Mouse (Mus musculus): ENCODE results near the gene Mybphl. TPM values are rescaled to one million over a fixed set of nuclear protein-coding genes. Genes with fewer than 3 reads are reported as not detected.

Gene Mybphl
- polyA plus RNA-seq, 1 experiment from 2014 or later, result not detected

DNA sequence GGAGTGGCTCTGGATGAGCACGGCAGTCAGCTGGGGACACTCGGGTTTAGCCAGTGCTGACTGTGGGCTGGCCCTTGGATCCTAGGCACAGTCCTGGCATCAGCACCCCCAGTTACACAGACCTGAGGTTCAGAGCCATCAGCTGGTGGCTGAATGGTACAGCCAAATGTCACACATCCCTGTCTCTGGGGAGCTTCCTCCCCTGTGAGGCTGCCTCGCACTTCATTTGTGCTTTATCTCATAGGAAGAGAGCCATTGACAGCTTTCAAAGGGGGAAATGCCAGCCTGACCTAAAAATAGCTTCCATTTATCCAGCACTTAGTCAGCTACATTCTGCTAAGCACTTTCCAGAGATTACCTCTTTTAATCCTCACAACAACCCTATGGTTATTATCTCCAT lies 1.1 kb upstream of the Mybphl start:
- H3K36me3 ChIP-seq (ENCODE audit: insufficient read depth, low read length), result no peaks in the 10 kb centered on the region
- DNase-seq (ENCODE audit: low spot score) (no peak), ATAC-seq (replicated peaks; ENCODE audit: low FRiP score, low read depth) (no peak)
- no peak overlapping the region for H3K9ac ChIP-seq (ENCODE audit: low read depth, low read length)
- no peak overlapping the region for H3K4me3 ChIP-seq (replicated peaks; ENCODE audit: low read depth, low read length)
- TF ChIP-seq CTCF (IDR thresholded peaks at IDR 0.05; ENCODE audit: low read depth), result no peak
- no peaks in the 10 kb centered on the region for H3K9me3 ChIP-seq (replicated peaks; ENCODE audit: low read length)
- no peak overlapping the region for H3K4me2 ChIP-seq (ENCODE audit: low read length)
- no peaks in the 10 kb centered on the region for H3K27me3 ChIP-seq (ENCODE audit: insufficient read depth, low read length)
- 0 out of 2 replicates have a peak, but pooled peaks cover 7% of the 10 kb centered on the region for H3K4me1 ChIP-seq (replicated peaks; ENCODE audit: insufficient read depth, low read length)
- no peak overlapping the region for H3K27ac ChIP-seq
- 77% methylated on average over 3 of the region's 3 CpGs for WGBS

DNA sequence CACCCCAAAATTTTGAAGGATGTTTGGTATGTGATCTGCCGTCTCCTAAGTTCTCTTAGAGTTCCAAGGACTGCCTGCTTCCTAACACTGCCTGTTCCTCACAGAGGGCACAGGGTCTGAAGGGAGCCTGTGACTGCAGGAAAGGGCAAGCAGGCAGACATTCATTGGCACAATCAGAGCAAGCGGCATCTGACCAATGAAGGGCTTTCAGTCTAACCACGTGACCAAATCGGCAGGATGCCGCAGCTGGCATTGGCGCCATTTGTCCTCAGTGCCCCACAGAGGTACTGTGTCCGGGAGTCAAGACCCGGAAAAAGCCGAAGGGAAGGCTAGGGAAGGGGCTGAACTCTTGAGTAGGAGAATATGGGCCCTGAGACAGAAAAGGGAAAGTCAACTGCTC lies 2.5 kb downstream of the Mybphl start:
- no peaks in the 10 kb centered on the region for H3K27me3 ChIP-seq (ENCODE audit: insufficient read depth, low read length)
- no peak overlapping the region for H3K27ac ChIP-seq
- no peaks in the 10 kb centered on the region for H3K9me3 ChIP-seq (replicated peaks; ENCODE audit: low read length)
- 60% methylated on average over 9 of the region's 9 CpGs for WGBS
- no peak overlapping the region for H3K9ac ChIP-seq (ENCODE audit: low read depth, low read length)
- no peak for TF ChIP-seq CTCF (IDR thresholded peaks at IDR 0.05; ENCODE audit: low read depth)
- no peak overlapping the region for H3K4me3 ChIP-seq (replicated peaks; ENCODE audit: low read depth, low read length)
- H3K36me3 ChIP-seq (ENCODE audit: insufficient read depth, low read length), result no peaks in the 10 kb centered on the region
- ATAC-seq (replicated peaks; ENCODE audit: low FRiP score, low read depth) (no peak), DNase-seq (ENCODE audit: low spot score) (no peak)
- 0 out of 2 replicates have a peak, but pooled peaks cover 3% of the 10 kb centered on the region for H3K4me1 ChIP-seq (replicated peaks; ENCODE audit: insufficient read depth, low read length)
- no peak overlapping the region for H3K4me2 ChIP-seq (ENCODE audit: low read length)

DNA sequence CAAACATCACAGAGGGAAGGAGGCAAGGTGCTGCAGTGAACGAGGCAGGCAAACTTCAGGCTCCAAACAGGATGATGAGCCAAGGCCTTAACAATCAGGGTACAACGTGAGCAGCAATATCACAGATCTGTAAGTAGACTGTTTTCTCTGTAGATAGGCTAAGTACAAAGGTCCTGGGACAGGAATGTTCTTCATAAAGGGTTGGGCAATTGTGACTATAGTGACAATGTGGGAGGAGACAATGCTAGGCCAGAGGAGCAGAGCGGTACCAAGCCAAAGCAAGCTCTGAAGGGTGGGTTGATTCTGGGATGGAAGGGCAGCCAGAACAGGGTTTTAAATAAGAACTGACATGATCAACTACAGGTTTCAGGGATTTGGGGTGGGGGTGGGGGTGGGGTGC lies 3.1 kb downstream of the Mybphl start:
- ATAC-seq (replicated peaks; ENCODE audit: low FRiP score, low read depth), result no peak
- Histone ChIP-seq H3K27me3 (ENCODE audit: insufficient read depth, low read length) (no peaks in the 10 kb centered on the region), H3K4me3 (replicated peaks; ENCODE audit: low read depth, low read length) (no peak overlapping the region), H3K9ac (ENCODE audit: low read depth, low read length) (no peak overlapping the region), H3K9me3 (replicated peaks; ENCODE audit: low read length) (no peaks in the 10 kb centered on the region), H3K27ac (no peak overlapping the region), H3K36me3 (ENCODE audit: insufficient read depth, low read length) (no peaks in the 10 kb centered on the region), H3K4me2 (ENCODE audit: low read length) (no peak overlapping the region), H3K4me1 (replicated peaks; ENCODE audit: insufficient read depth, low read length) (0 out of 2 replicates have a peak, but pooled peaks cover 3% of the 10 kb centered on the region)
- no peak for DNase-seq (ENCODE audit: low spot score)
- TF ChIP-seq CTCF (IDR thresholded peaks at IDR 0.05; ENCODE audit: low read depth), result no peak
- 73% methylated on average over 3 of the region's 3 CpGs for WGBS

DNA sequence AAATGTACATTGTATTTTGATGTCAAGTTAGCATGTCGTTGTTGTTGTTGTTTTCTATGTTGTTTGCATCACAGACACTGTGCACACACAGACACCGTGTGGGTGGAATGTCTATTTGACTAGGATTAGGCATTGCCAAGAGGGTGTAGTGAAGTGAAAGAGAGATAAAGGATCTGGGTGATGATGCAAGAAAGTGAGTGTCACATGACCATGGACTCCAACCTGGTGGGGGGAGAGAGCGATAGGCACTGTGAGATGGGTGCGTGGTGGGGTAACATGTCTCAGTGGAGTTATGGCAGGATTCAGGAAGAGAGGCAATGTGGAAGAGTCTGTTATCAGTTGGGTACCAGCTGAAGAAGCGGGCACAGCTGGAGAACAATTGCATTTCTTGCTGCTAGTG lies 4.0 kb downstream of the Mybphl start:
- DNase-seq (ENCODE audit: low spot score), result no peak

DNA sequence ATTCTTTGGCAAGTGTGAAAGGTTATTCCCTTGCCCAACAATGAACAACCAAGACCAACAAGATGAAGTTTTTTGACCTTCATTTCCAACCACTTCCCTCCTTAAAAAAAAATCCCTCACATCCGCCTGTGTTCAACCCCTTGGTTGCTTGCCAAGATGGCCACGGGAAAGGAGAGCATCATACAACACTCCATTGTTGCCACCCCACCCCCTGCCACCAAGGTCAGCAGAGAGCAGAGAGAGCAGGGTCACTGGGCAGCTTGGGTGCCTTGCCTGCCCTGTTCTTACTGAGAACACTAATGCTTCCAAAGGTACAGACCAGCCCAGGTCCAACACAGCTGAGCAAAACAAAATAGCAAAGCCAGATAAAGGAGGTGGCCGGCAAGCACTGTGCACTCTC lies 7.6 kb downstream of the Mybphl start:
- Histone ChIP-seq H3K36me3 (ENCODE audit: insufficient read depth, low read length) (no peaks in the 10 kb centered on the region), H3K27me3 (ENCODE audit: insufficient read depth, low read length) (no peaks in the 10 kb centered on the region), H3K4me1 (replicated peaks; ENCODE audit: insufficient read depth, low read length) (no peaks in the 10 kb centered on the region), H3K27ac (no peak overlapping the region), H3K9ac (ENCODE audit: low read depth, low read length) (no peak overlapping the region), H3K9me3 (replicated peaks; ENCODE audit: low read length) (no peaks in the 10 kb centered on the region), H3K4me2 (ENCODE audit: low read length) (no peak overlapping the region), H3K4me3 (replicated peaks; ENCODE audit: low read depth, low read length) (no peak overlapping the region)
- TF ChIP-seq CTCF (IDR thresholded peaks at IDR 0.05; ENCODE audit: low read depth), result no peak
- DNase-seq (ENCODE audit: low spot score), result no peak
- ATAC-seq (replicated peaks; ENCODE audit: low FRiP score, low read depth), result no peak
- 43% methylated on average over 3 of the region's 3 CpGs for WGBS

More for the DNA sequence above, 4.0 kb downstream of the Mybphl start:
- 80% methylated on average over 5 of the region's 5 CpGs for WGBS
- no peak for ATAC-seq (replicated peaks; ENCODE audit: low FRiP score, low read depth)
- no peaks in the 10 kb centered on the region for H3K36me3 ChIP-seq (ENCODE audit: insufficient read depth, low read length)
- H3K9ac ChIP-seq (ENCODE audit: low read depth, low read length), result no peak overlapping the region
- no peak for TF ChIP-seq CTCF (IDR thresholded peaks at IDR 0.05; ENCODE audit: low read depth)
- H3K27ac ChIP-seq, result no peak overlapping the region
- H3K4me1 ChIP-seq (replicated peaks; ENCODE audit: insufficient read depth, low read length), result 0 out of 2 replicates have a peak, but pooled peaks cover 3% of the 10 kb centered on the region
- no peaks in the 10 kb centered on the region for H3K27me3 ChIP-seq (ENCODE audit: insufficient read depth, low read length)
- no peaks in the 10 kb centered on the region for H3K9me3 ChIP-seq (replicated peaks; ENCODE audit: low read length)
- no peak overlapping the region for H3K4me3 ChIP-seq (replicated peaks; ENCODE audit: low read depth, low read length)
- no peak overlapping the region for H3K4me2 ChIP-seq (ENCODE audit: low read length)

GRCm38 (mm10) chr3:108372691-108373090 lies 8.0 kb downstream of the Mybphl start:
- H3K27ac ChIP-seq, result no peak overlapping the region

More at GRCm38 (mm10) chr3:108372691-108373090, 8.0 kb downstream of the Mybphl start:
- ATAC-seq (replicated peaks; ENCODE audit: low FRiP score, low read depth) (no peak), DNase-seq (ENCODE audit: low spot score) (no peak)
- Histone ChIP-seq H3K36me3 (ENCODE audit: insufficient read depth, low read length) (no peaks in the 10 kb centered on the region), H3K9me3 (replicated peaks; ENCODE audit: low read length) (no peaks in the 10 kb centered on the region), H3K4me3 (replicated peaks; ENCODE audit: low read depth, low read length) (no peak overlapping the region), H3K4me1 (replicated peaks; ENCODE audit: insufficient read depth, low read length) (no peaks in the 10 kb centered on the region), H3K9ac (ENCODE audit: low read depth, low read length) (no peak overlapping the region), H3K27me3 (ENCODE audit: insufficient read depth, low read length) (no peaks in the 10 kb centered on the region), H3K4me2 (ENCODE audit: low read length) (no peak overlapping the region)
- no peak for TF ChIP-seq CTCF (IDR thresholded peaks at IDR 0.05; ENCODE audit: low read depth)
- WGBS, result 83% methylated on average over 3 of the region's 3 CpGs

Data from kidney, postnatal 0 days (tissue).